Mouse (Mus musculus): Measurements from ENCODE around the gene Lyzl6.
A peak's percentile ranks its signal among the peaks of the same experiment; 100 is the strongest.
"Not testable (repeated sequence)": the region's sequence is repeated elsewhere in the genome, so short reads cannot be mapped to it uniquely, and the experiment has no call there.

Gene Lyzl6

GRCm38 (mm10) chr11:103638790-103639189, at the start of gene Lyzl6:
Lyzl6 (minus strand) TSS chr11:103638890.
- DNase-seq (ENCODE audit: low read depth, low spot score) = no peak

GRCm38 (mm10) chr11:103686706-103687105, 48.0 kb upstream of the Lyzl6 start:
- DNase-seq (ENCODE audit: low read depth, low spot score) = no peak

- DNase-seq (ENCODE audit: low read depth, low spot score) = no peak
Observed at GRCm38 (mm10) chr11:103685261-103685736, 46.6 kb upstream of the Lyzl6 start.

DNA sequence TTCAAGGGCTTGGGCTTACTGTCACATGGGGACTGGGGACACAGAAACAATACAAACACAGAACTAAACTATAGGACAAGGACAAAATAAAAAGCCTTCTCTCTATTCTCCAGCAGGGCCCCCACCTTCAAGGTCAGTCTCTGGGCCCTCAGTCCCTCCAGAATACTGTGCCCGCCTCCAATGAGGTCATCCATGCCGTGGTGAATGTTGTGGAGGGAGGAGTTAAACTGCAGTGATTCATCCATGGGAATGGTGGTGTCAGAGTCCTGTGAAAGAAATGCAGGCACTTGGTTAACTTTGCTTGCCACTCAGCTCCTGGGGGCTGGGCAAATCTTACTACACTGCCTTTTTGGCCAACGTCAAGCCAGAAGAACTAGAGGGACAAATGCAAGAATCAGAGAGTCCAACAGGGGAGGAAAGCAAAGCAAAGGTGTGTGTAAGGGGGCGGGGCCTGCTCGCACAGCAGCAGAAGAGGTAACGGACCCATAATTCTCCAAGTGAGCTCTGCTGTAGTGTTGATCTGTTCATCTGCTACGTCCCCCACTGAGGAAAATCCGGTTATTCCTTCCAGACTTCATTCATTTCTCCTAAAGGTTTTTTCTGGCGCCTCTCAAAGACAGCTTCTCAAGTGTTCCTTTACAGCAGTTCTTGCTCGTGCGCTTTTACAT, 45.1 kb upstream of the Lyzl6 start:
- no peak for DNase-seq (ENCODE audit: low read depth, low spot score)

DNA sequence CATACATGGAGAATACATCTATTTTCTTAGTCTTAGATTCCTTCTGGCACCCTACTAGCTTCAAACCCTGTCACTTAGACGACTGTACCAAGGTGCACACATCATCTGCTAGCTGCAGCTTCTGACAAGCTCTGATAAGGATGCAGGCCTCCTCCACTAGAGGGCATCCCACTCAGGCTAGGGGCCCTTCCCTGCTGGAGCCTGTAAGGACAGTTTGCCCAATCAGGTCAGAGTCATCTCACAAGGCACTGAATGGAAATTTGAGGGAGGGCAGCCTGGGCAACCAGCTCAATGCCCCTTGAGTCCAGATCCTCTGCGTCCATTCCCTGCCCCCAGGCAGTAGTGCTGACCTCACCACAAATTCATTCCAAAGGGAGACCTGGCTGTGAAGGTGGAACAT, 38.4 kb upstream of the Lyzl6 start:
- DNase-seq (ENCODE audit: low read depth, low spot score) = not testable (repeated sequence)

DNA sequence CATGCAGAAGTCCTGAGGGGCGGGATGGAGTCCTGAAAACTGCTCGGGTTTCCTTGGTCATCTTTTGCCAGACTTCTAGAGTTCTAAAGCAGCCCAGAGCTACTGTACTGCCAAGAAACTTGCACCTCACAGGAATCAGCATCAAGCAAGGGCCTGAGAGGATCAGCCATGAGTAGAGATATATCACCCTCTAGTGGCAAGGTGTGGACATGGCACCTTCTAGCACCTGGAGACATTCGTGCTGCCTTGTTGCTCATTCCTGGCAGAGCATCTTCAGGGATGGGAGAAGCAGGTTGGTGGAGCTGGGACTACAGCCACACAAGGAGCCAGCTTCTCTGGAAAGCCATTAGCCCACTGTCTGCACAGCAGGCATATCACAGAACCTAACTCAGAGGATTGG, 36.9 kb upstream of the Lyzl6 start:
- peak; percentile 59 for DNase-seq (ENCODE audit: low read depth, low spot score)

GRCm38 (mm10) chr11:103666907-103667426, 28.3 kb upstream of the Lyzl6 start:
- no peak for DNase-seq (ENCODE audit: low read depth, low spot score)

DNA sequence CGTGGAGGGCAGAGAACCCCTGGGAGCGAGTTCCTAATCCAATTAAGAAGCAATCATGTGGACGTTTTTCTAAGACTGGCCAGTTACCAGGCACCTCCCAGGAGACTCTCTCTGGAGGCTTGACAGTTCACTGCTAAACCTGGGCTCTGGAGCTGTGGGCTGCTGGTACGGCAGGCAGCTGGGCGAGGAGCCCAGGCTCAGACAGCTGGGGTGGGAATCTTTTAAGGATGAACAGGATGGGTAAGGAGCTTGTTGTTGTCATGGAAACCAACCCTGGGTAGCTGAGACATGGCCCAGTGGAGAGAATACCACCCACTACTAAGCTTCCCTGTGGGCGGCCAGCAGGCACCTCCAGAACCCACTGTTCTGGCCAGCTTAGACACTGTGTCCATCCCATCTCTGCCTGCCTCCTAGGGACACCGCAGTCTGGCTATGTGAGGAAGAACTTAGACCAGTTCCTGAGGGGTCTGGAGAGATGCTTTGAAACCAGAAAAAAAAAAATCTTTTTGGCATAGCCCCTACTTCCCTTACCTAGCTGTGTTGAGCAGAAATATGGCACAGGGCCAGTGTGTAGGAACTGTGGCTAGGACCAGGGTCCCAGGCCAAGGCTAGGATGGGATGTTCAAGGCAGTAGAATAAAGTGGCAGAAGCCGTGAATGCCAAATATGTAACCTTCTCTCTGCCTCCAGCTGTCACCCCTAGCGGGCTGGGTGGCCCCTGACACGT, 27.7 kb upstream of the Lyzl6 start:
- no peak for DNase-seq (ENCODE audit: low read depth, low spot score)

DNA sequence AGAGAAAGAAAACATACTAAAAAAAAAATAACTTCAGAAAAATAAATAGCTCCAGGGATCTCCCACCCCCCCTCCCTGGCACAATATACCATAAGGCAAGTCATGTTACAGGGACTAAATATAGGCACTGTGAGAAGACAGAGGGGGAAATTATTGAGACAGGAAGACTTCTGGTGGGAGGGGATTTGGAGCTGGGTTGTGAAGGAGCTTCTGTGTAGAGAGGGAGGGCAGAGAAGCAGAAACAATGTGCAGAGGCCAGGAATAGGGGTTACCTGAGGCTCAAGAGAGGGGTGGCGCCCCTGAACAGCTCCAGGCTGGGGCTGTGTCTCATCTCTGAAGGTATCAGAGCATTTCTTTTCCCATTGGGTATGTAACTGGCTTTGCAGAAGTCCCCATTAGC, 27.0 kb upstream of the Lyzl6 start:
- no peak for DNase-seq (ENCODE audit: low read depth, low spot score)

DNA sequence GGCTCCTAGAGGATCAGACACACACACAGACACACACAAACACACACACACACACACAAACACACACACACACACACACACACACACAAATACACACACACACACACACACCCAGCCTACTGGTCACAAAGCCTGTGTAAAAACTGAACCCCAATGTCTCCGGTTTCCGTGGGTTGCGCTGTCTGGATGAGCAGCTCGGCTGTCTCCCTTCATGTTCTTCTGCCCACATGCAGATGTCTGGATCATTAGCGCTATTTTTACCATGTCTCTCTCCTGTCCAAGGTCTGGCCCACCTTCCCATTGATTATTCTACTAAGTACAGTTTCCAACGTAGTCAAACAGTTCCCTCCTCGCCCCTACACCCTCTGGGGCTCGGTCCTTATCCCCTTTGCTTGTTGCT, 24.4 kb upstream of the Lyzl6 start:
- DNase-seq (ENCODE audit: low read depth, low spot score) = no peak

DNA sequence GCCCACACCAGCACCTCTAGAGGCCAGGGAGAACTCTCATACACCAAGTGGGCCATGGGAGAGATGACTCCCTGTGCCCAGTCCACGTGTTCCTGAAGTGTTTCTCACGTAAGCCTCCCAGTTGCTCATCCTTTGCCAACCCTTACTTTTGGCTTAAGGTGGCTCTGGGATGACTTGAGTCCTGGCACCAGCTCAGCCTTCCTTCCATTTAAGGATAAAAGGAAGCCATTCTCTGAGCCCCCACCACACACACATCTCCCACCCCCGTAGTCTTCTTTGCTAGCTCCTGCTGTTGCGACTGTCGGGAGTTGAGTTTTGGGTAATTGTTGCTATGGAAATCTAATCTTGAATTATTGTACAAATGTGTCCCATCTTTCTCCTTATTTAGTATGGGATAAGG, 23.9 kb upstream of the Lyzl6 start:
- DNase-seq (ENCODE audit: low read depth, low spot score) = no peak

DNA sequence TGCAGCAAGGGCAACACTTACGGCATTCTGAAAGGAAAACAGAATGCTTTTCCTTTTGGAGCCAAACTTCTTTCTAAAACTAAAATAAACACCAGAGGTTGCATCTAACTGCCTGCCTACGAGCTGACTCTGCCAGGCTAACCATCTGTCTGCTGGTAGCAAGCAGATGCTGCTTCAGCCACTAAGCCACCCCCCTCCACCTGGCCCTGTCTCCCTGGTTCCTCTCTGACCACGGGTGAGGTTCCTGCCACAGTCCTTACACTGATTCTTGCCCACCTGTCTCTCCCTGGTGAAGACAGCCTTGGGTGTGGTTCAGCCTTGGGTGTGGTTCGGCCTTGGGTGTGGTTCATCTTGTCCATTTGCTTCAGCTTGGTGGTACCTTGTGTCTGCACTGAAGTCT, 23.2 kb upstream of the Lyzl6 start:
- no peak for DNase-seq (ENCODE audit: low read depth, low spot score)

GRCm38 (mm10) chr11:103658189-103658588, 19.5 kb upstream of the Lyzl6 start:
- no peak for DNase-seq (ENCODE audit: low read depth, low spot score)

- DNase-seq (ENCODE audit: low read depth, low spot score) = no peak
Observed at GRCm38 (mm10) chr11:103656520-103656919, 17.8 kb upstream of the Lyzl6 start.

DNA sequence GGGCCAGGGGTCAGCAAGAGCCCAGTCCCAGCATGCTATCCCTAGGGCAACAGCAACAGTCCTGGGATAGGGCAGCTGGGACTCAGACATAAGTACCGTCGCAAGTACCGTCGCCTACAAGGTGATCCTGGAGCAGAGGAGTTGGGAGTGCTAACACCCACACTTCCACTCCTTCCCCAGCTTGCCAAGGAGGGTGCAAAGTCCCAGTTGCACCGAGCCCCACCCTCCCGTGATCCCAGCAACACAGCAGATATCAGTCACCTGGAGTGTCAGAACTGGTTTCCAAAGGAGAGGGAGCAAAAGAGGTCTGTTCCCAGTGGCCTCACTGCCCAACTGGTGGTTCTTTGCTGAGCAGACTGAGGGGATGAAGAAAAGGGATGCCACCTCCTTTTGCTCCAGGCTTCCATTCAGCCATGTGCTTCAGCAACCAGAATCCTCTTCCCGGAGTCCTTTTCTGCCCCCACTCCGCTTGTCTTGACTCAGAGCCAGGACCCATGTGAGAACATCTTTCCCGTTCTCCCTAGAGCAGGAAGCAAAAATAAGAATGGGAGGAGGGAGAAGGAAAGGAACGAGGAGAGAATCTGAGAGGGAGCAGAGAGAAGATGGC, 14.8 kb upstream of the Lyzl6 start:
- DNase-seq (ENCODE audit: low read depth, low spot score) = no peak

DNA sequence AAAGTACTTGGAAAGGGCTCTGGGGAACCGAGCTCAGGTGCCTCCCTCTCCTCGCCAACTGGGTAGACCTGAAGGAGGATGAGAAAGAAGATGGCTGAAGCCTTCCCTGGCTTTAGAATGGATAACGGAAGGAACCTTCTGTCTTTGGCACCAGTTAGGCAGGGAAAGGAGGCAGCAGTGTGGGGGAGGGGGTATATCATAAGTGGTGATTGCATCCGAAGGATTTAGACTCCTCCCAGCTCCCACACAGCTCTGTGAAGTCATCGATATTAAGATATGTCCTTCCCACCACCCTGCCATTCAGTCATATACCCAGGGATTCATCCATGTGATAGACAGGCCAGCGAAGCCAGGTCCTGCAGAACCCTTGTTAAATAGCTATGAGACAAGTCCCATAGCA, 12.7 kb upstream of the Lyzl6 start:
- DNase-seq (ENCODE audit: low read depth, low spot score) = no peak

DNA sequence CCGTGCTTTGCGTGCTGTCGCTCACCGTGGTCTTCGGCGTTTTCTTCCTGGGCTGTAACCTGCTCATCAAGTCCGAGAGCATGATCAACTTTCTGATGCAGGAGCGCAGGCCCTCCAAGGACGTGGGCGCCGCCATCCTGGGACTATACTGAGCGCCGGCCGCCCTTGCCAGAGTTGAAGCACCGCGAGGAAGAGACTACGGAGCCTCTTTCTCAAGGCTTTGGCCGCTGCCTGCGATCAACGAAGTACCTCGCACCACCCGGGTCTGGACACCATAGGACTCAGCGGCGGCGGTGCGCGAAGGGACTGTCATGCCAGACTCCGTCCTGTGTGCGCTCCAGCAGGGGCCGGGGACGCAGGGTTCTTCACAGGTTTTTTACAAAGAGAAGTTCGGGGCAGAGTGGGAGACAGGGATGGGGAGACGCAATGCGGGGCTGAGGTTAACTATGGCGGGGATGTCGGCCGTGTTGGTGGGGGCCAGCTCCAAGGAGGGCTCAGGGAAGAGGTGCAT, 11.3 kb upstream of the Lyzl6 start:
- no peak for DNase-seq (ENCODE audit: low read depth, low spot score)

DNA sequence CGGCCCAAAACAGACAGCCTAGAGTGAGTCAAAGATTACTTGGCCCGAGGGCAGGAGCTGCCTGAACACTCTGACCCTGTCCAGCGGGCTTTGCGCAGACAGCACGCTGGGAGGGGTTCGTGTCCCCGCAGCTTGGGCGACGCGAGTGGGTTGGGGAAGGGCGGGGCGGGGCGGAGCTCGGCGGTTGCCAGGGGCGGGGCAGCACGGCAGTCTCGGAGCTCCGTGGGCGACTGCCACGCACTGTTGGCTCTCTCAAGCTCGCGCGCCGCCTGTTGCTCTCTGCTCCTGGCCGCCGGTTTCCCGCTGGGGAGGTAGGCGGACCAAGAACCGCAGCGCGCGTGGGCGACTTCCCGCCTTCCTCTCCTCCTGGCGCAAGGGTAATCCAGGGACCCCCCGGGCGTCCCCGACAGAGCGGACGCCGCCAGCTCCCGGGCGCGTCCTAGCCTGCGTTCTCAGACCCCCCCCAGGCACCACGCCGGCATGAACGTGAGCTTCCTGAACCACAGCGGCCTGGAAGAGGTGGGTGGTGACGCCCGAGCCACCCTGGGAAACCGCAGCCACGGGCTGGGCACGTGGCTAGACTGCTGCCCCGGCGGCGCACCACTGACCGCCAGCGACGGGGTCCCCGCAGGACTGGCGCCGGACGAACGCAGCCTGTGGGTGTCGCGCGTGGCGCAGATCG, 10.8 kb upstream of the Lyzl6 start, which contains the start of gene Rprml:
TSS of gene Rprml (plus strand) at position 270 of the 682 bp plus-strand sequence.
- DNase-seq (ENCODE audit: low read depth, low spot score) = no peak

GRCm38 (mm10) chr11:103648656-103649055, 10.0 kb upstream of the Lyzl6 start:
- DNase-seq (ENCODE audit: low read depth, low spot score) = no peak

DNA sequence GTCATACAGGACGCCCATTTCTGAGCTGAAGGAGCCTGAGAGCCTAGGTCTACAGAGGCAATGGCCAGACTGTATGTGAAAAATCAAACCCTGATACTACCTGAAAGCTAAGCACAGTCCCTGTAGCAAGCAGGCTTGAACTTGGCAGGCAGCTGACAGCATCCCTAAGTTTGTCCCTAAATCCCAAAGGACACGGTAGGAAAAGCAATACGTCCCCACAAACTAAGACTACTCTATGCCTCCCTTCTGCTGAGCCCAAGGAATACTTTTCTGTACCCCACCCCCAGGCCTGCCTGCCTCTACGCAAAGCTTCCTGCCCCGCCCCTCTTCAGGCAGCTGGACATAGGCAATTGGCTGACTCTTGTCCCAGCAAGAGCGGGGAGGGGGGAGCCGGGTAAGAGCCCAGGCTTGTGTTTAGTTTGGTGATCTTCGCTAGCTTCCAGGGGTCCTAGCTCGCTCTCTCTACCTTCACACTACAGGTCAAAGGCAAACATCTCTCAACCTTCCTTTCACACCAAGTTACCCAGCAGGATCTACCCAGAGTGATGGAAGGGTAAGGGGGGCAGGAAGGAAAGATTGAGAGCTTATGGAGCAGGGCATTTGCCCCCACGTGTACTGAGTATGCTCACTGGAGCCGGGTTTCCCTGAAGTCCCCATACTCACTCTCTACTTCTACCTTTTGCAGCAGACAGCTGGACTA, 9.4 kb upstream of the Lyzl6 start:
- no peak for DNase-seq (ENCODE audit: low read depth, low spot score)

DNA sequence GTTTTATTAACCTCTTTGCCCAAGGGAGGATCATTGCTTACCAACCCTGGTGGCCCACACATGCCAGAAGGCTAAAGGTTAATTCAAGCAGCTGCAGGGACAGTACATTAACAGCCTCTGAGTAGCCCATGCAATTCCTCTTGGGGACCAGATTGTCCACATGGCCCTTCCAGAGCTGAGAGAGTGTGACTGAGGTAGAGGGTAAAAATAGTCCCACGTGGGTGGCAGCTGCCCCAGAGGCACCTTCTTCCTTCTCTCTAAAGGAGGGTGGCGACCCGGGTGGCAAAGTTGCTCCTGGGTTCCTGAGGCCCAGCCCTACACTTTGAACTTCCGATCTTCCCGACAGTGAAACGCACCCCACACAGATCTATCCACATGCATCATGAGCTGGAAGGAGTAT, 7.6 kb upstream of the Lyzl6 start:
- DNase-seq (ENCODE audit: low read depth, low spot score) = no peak
